In the genomic region with DNA sequence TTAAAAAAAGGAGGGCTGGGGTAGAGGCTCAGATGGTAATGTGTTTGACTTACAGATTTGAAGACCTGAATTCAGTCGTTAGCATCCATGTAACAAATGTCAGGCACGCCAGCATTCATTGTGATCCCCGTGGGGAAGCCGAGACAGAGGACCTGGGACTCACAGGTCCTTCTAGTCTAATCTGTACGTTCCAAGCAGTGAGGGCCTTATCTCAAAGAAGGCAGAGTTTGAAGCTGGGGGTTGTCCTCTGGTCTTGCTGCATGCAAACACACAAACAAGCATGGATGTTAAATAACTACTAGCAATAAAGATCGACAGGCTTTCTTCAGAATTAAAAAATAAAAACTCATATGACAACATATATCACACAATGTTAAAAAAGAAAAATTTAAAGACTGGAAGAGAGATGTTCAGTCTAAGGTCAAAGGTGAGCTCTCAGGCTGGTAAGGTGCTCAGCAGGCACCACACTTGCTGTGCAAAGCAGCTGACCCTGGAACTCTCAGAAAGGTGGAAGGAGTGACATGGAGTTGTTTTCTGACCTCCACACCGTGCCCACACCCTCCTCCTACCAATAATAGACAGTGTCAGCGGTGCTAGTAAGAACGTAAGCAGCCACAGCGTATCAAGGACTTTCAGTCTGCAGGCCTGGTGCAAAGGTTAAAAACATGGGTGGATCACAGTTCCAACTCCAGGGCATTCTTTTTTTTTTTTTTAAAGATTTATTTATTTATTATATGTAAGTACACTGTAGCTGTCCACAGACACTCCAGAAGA, we compare ENCODE assay signal across 16 mouse cellular contexts. TPM values are rescaled to one million over a fixed set of nuclear protein-coding genes. Genes with fewer than 3 reads are reported as not detected.
A peak's percentile ranks its signal among the peaks of the same experiment; 100 is the strongest.
DNase-seq lines count a peak whose midpoint lies in the region; ATAC-seq and TF ChIP-seq lines count a peak whose summit lies in the region.
"Had no signal": no experiment of that assay in that cellular context is flagged by ENCODE, and none has a peak within 500 bp of the region (broad histone marks: within the 10 kb centered on the region; RNA-seq: fewer than 3 reads in every experiment).

No protein-coding gene starts in this region.

- H3K9ac ChIP-seq in MEL (ENCODE audit: control insufficient read depth, low read depth, low read length, poor library complexity, severe bottlenecking), result no peak overlapping the region
- H3K9ac ChIP-seq in liver, embryonic 16.5 days (ENCODE audit: low read depth, low read length), result no peak overlapping the region
- H3K9ac ChIP-seq in forebrain, embryonic 11.5 days (ENCODE audit: low read length), result no peak overlapping the region
- H3K9ac ChIP-seq: heart, embryonic 12.5 days; midbrain, embryonic 12.5 days had no signal

- DNase-seq in MEL (ENCODE audit: low read depth, low spot score), result peak; percentile 33
- peak; percentile 57 for DNase-seq in kidney, postnatal 14 days
- no peak for DNase-seq in left cerebral cortex, postnatal 4 days
- no peak for DNase-seq in forebrain, embryonic 11.5 days (ENCODE audit: low spot score)
- no peak for DNase-seq in forebrain, embryonic 10.5 days (ENCODE audit: extremely low spot score, low spot score)
- DNase-seq: adrenal gland, postnatal 14 days; cerebellum, adult 9-11 months; heart, postnatal 36 days; lung, adult 18-20 months; lung, postnatal 36 days; thymus, postnatal 4 days had no signal

- no peaks in the 10 kb centered on the region for H3K9me3 ChIP-seq in E14TG2a.4 (ENCODE audit: low read length)
- no peaks in the 10 kb centered on the region for H3K9me3 ChIP-seq in MEL (replicated peaks; ENCODE audit: insufficient read depth, low read length)
- H3K9me3 ChIP-seq in liver, embryonic 16.5 days (replicated peaks; ENCODE audit: control insufficient read depth, low read length), result no peaks in the 10 kb centered on the region
- no peaks in the 10 kb centered on the region for H3K9me3 ChIP-seq in forebrain, embryonic 11.5 days (ENCODE audit: control insufficient read depth, low read length)
- no peaks in the 10 kb centered on the region for H3K9me3 ChIP-seq in forebrain, embryonic 10.5 days
- H3K9me3 ChIP-seq: heart, embryonic 12.5 days; midbrain, embryonic 12.5 days had no signal

- intact Hi-C loops in left cerebral cortex, postnatal 4 days (cut with DNase I), result no loop called here

- peaks cover 19% of the 10 kb centered on the region for H3K79me2 ChIP-seq in MEL (ENCODE audit: control insufficient read depth, insufficient read depth, low read length, poor library complexity)

- no peak; a peak in 1 of 4 replicates for TF ChIP-seq EP300 in MEL (IDR thresholded peaks at IDR 0.05; ENCODE audit: low read depth in 1 of 2, low read length in 2 of 2)

- no peak overlapping the region for H3K27ac ChIP-seq in MEL (ENCODE audit: control insufficient read depth, low read depth, low read length)
- no peak overlapping the region for H3K27ac ChIP-seq in liver, embryonic 16.5 days (ENCODE audit: low read length)
- H3K27ac ChIP-seq in forebrain, embryonic 11.5 days (ENCODE audit: low read depth, low read length), result no peak overlapping the region
- H3K27ac ChIP-seq in forebrain, embryonic 10.5 days, result no peak overlapping the region
- H3K27ac ChIP-seq: midbrain, embryonic 12.5 days had no signal

- TF ChIP-seq CTCF in E14TG2a.4 (conservative IDR thresholded peaks at IDR 0.05; ENCODE audit: low read length) (no peak), MEL (IDR thresholded peaks at IDR 0.05 in 2 of 3, conservative IDR thresholded peaks at IDR 0.05 in 1 of 3; ENCODE audit: control insufficient read depth in 1 of 3, insufficient read depth in 1 of 3, low read depth in 2 of 3, low read length in 3 of 3, poor library complexity in 1 of 3, severe bottlenecking in 1 of 3) (no peak)

- 0 out of 2 replicates have a peak overlapping the region, but pooled peaks have one; percentile 20 for H3K4me3 ChIP-seq in E14TG2a.4 (replicated peaks; ENCODE audit: low read length)
- H3K4me3 ChIP-seq in MEL (ENCODE audit: control insufficient read depth in 1 of 2, insufficient read depth in 1 of 2, low read depth in 2 of 2, low read length in 2 of 2), result no peak overlapping the region
- H3K4me3 ChIP-seq in liver, embryonic 16.5 days (ENCODE audit: low read depth, low read length), result no peak overlapping the region
- H3K4me3 ChIP-seq in forebrain, embryonic 11.5 days (ENCODE audit: low read depth, low read length), result no peak overlapping the region
- no peak overlapping the region for H3K4me3 ChIP-seq in forebrain, embryonic 10.5 days
- H3K4me3 ChIP-seq: heart, embryonic 12.5 days; midbrain, embryonic 12.5 days; myocyte had no signal

- TF ChIP-seq POLR2A in MEL (IDR thresholded peaks at IDR 0.05; ENCODE audit: control insufficient read depth in 1 of 2, insufficient read depth in 1 of 2, low read depth in 1 of 2, low read length in 2 of 2, poor library complexity in 1 of 2), result no peak

- H3K36me3 ChIP-seq in E14TG2a.4 (ENCODE audit: insufficient read depth, low read length) (peaks cover 31% of the 10 kb centered on the region), MEL (ENCODE audit: control insufficient read depth in 1 of 2, insufficient read depth in 2 of 2, low read length in 2 of 2) (peaks cover 2 to 27% of the 10 kb centered on the region in 2 experiments; a peak in 3 of 4 replicates)
- no peaks in the 10 kb centered on the region for H3K36me3 ChIP-seq in liver, embryonic 16.5 days (ENCODE audit: control insufficient read depth, insufficient read depth)
- no peaks in the 10 kb centered on the region for H3K36me3 ChIP-seq in forebrain, embryonic 11.5 days (ENCODE audit: control insufficient read depth, insufficient read depth, low read length)
- H3K36me3 ChIP-seq in forebrain, embryonic 10.5 days (replicated peaks), result no peaks in the 10 kb centered on the region
- H3K36me3 ChIP-seq: midbrain, embryonic 12.5 days had no signal

- peaks cover 93% of the 10 kb centered on the region for H3K4me1 ChIP-seq in E14TG2a.4 (replicated peaks; ENCODE audit: low read depth, low read length)
- peaks cover 19 to 27% of the 10 kb centered on the region in 2 experiments for H3K4me1 ChIP-seq in MEL (ENCODE audit: control insufficient read depth in 1 of 2, insufficient read depth in 2 of 2, low read length in 2 of 2)
- H3K4me1 ChIP-seq in liver, embryonic 16.5 days (ENCODE audit: control insufficient read depth, low read depth, low read length), result peaks cover 44% of the 10 kb centered on the region
- no peaks in the 10 kb centered on the region for H3K4me1 ChIP-seq in forebrain, embryonic 11.5 days (replicated peaks; ENCODE audit: control insufficient read depth, insufficient read depth, low read length)
- H3K4me1 ChIP-seq in forebrain, embryonic 10.5 days, result peaks cover 17% of the 10 kb centered on the region

- no peak overlapping the region for H3K4me2 ChIP-seq in liver, embryonic 16.5 days (ENCODE audit: low read depth, low read length)
- H3K4me2 ChIP-seq in forebrain, embryonic 11.5 days (ENCODE audit: low read depth, low read length, severe bottlenecking), result no peak overlapping the region
- H3K4me2 ChIP-seq: heart, embryonic 12.5 days; midbrain, embryonic 12.5 days had no signal

- H3K27me3 ChIP-seq in E14TG2a.4 (ENCODE audit: insufficient read depth, low read length) (no peaks in the 10 kb centered on the region), MEL (ENCODE audit: control insufficient read depth in 1 of 2, insufficient read depth in 2 of 2, low read length in 2 of 2) (no peaks in the 10 kb centered on the region)
- no peaks in the 10 kb centered on the region for H3K27me3 ChIP-seq in liver, embryonic 16.5 days (ENCODE audit: control insufficient read depth, insufficient read depth, low read depth, low read length)
- H3K27me3 ChIP-seq in forebrain, embryonic 11.5 days (ENCODE audit: control insufficient read depth, insufficient read depth, low read length), result no peaks in the 10 kb centered on the region
- no peaks in the 10 kb centered on the region for H3K27me3 ChIP-seq in forebrain, embryonic 10.5 days (ENCODE audit: poor library complexity, severe bottlenecking)
- H3K27me3 ChIP-seq: heart, embryonic 12.5 days; midbrain, embryonic 12.5 days had no signal

- peak; percentile 59; the same call in 1 of the 2 replicates for ATAC-seq in liver, embryonic 16.5 days (ENCODE audit: low read depth)
- ATAC-seq in forebrain, embryonic 11.5 days (replicated peaks; ENCODE audit: low FRiP score), result no peak

- no peak for TF ChIP-seq RAD21 in MEL (IDR thresholded peaks at IDR 0.05; ENCODE audit: low read depth, low read length)

- WGBS in liver, embryonic 16.5 days (ENCODE audit: insufficient replicate concordance), result 40% methylated on average over 10 of the region's 10 CpGs
- 91% methylated on average over 10 of the region's 10 CpGs for WGBS in forebrain, embryonic 11.5 days
- WGBS in forebrain, embryonic 10.5 days, result 92% methylated on average over 10 of the region's 10 CpGs

TF ChIP-seq in MEL, 35 proteins besides CTCF, POLR2A, EP300 and RAD21:
- TF ChIP-seq HCFC1 (IDR thresholded peaks at IDR 0.05; ENCODE audit: low read depth, low read length), result no peak
- TF ChIP-seq KAT2A (conservative IDR thresholded peaks at IDR 0.05; ENCODE audit: low read depth, low read length), result no peak
- peak; percentile 55 for TF ChIP-seq GATA1 (IDR thresholded peaks at IDR 0.05; ENCODE audit: low read depth, low read length)
- TF ChIP-seq USF2 (IDR thresholded peaks at IDR 0.05; ENCODE audit: borderline replicate concordance in 1 of 2, insufficient read depth in 1 of 2, low read depth in 1 of 2, low read length in 2 of 2), result no peak
TF ChIP-seq in MEL: peak in this region for 1.

RNA-seq across cellular contexts. Expression of a gene that starts 8.2 kb away (rescaled TPM):
- total RNA-seq in MEL (2012; rRNA removed), result 18.3 and 20.0 TPM in 2 replicates
- 10 to 100 TPM in 1 of 2 experiments, not detected in 1; 16.4 TPM for polyA plus RNA-seq in MEL (2012; ENCODE audit: insufficient read depth in 1 of 2, insufficient read length in 2 of 2, low read depth in 1 of 2, low replicate concordance in 2 of 2, missing spikeins in 1 of 2)
- polyA plus RNA-seq in liver, embryonic 16.5 days (2015; fragmentation: Nextera tagmentation; extraction: Ambion mirVana), result 11.5 and 11.9 TPM in 2 replicates
- total RNA-seq in left cerebral cortex, postnatal 4 days (2021), result 10 to 100 TPM; 59.0 to 59.8 TPM
- polyA plus RNA-seq in forebrain, embryonic 11.5 days (2014; fragmentation: Nextera tagmentation; extraction: Ambion mirVana), result 30.7 and 32.2 TPM in 2 replicates
- polyA plus RNA-seq in forebrain, embryonic 10.5 days (2016; fragmentation: Nextera tagmentation; extraction: Ambion mirVana), result 28.7 and 32.8 TPM in 2 replicates

RNA-seq across cellular contexts. Expression of a gene that starts 18.5 kb away (rescaled TPM):
- total RNA-seq in MEL (2012; rRNA removed), result 3.4 and 4.7 TPM in 2 replicates
- 10 to 100 TPM in 1 of 2 experiments, not detected in 1; 17.5 TPM for polyA plus RNA-seq in MEL (2012; ENCODE audit: insufficient read depth in 1 of 2, insufficient read length in 2 of 2, low read depth in 1 of 2, low replicate concordance in 2 of 2, missing spikeins in 1 of 2)
- polyA plus RNA-seq in liver, embryonic 16.5 days (2015; fragmentation: Nextera tagmentation; extraction: Ambion mirVana), result 5.2 and 5.9 TPM in 2 replicates
- total RNA-seq in left cerebral cortex, postnatal 4 days (2021), result 10 to 100 TPM; 75.3 to 77.3 TPM
- 15.9 and 17.3 TPM in 2 replicates for polyA plus RNA-seq in forebrain, embryonic 11.5 days (2014; fragmentation: Nextera tagmentation; extraction: Ambion mirVana)
- 12.5 and 13.3 TPM in 2 replicates for polyA plus RNA-seq in forebrain, embryonic 10.5 days (2016; fragmentation: Nextera tagmentation; extraction: Ambion mirVana)

Comparison
In these comparisons a context has a peak if more than half of its experiments do, and no peak if none do; other contexts are left out.
1. DNase-seq: peak in MEL (single experiment) and kidney, postnatal 14 days (single experiment); none in left cerebral cortex, postnatal 4 days (single experiment), forebrain, embryonic 11.5 days (single experiment) and forebrain, embryonic 10.5 days (single experiment).